Mouse (Mus musculus): ENCODE measurements at regions not wholly inside any gene's neighbourhood (a gene's known extent, or its start where the extent isn't known, plus 50 kb on each side); places are given as distances from the start of the nearest gene placed in this dataset.
"Not testable (repeated sequence)": the region's sequence is repeated elsewhere in the genome, so short reads cannot be mapped to it uniquely, and the experiment has no call there.

DNA sequence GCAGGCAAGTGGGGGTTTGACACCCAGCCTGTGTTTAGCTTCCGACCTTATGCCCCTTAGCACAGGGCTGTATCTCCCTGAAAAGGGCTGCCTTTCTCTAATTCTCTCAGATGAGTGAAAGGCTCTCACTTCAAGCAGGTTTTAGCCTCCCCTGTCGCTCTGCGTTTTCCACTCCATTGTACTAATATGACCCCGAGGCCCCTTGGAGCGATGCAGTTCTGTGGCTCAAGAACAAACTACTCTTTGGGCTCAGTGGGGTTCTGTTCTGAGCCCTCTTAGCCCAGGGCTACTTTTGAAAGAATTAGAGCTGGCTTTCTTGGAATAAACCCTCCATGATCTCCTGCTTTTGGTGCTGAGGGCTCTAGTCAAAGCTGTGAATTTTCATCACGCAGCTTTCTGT lies 53.4 kb upstream of the Castor2 start:
- Histone ChIP-seq H3K4me2 (replicated peaks; ENCODE audit: low read depth, low read length) (no peak overlapping the region), H3K27ac (ENCODE audit: low read length) (no peak overlapping the region), H3K27me3 (ENCODE audit: control insufficient read depth, insufficient read depth, low read length) (no peaks in the 10 kb centered on the region), H3K4me1 (ENCODE audit: control insufficient read depth, insufficient read depth, low read length) (no peaks in the 10 kb centered on the region), H3K4me3 (ENCODE audit: low read depth, low read length) (no peak overlapping the region), H3K9me3 (ENCODE audit: control insufficient read depth, low read depth, low read length) (no peaks in the 10 kb centered on the region), H3K36me3 (ENCODE audit: control insufficient read depth, insufficient read depth, low read length) (no peaks in the 10 kb centered on the region), H3K9ac (replicated peaks; ENCODE audit: low read depth, low read length) (no peak overlapping the region)
- WGBS, result 85% methylated on average over 6 of the region's 6 CpGs
- ATAC-seq (ENCODE audit: insufficient number of reproducible peaks, insufficient read depth, low FRiP score, low read depth), result no peak

DNA sequence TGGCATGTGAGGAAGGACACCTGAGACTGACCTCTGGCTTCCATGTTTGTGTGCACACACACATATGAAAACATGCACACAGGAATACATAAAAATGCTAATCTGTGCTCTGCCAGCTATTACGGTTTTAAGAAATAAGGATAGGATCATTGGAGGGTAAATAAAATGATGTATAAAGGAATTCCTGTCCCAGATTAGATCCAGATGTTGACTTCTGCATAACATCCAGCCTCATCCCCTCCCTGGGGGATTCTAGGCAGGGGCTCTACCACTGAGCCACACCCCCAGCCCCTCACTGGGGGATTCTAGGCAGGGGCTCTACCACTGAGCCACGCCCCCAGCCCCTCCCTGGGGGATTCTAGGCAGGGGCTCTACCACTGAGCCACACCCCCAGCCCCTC lies 56.6 kb upstream of the Castor2 start:
- H3K36me3 ChIP-seq (ENCODE audit: control insufficient read depth, insufficient read depth, low read length); H3K4me1 ChIP-seq (ENCODE audit: control insufficient read depth, insufficient read depth, low read length); H3K9me3 ChIP-seq (ENCODE audit: control insufficient read depth, low read depth, low read length); H3K9ac ChIP-seq (replicated peaks; ENCODE audit: low read depth, low read length); H3K4me2 ChIP-seq (replicated peaks; ENCODE audit: low read depth, low read length); ATAC-seq (ENCODE audit: insufficient number of reproducible peaks, insufficient read depth, low FRiP score, low read depth); H3K27me3 ChIP-seq (ENCODE audit: control insufficient read depth, insufficient read depth, low read length); H3K27ac ChIP-seq (ENCODE audit: low read length); H3K4me3 ChIP-seq (ENCODE audit: low read depth, low read length): not testable (repeated sequence)
- WGBS, result 46% methylated on average over 1 of the region's 2 CpGs

DNA sequence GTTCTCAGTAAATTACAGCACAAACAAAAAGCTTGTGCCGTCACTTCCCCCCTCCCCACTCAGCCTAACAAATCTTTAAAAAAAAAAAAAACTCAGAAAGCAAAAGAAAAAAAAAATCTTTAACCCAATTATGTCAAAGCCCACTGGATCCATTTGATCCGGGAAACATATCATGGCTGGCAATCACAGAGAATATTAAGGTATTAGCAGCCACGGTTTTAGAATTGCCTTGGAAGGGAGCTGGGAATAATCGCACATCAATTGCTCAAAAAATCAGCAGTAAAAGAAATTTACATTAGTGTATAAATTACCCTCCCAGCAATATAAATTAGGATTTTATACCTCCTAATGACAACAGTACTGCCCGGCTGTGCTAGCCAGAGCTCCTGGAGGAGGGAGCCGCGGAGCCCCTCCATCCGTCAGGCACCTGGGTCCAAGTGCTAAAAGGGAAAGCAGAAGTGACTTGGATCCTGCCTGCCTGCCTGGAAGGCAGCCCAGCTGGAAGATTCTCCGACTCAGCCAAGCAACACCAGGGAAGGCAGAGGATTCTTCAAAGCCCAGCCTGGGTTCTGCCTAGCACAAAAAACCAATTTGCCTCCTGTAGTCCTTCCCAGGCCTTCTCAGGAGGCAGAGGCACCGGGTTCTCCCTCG lies 72.1 kb upstream of the Castor2 start:
- no peaks in the 10 kb centered on the region for H3K27me3 ChIP-seq (ENCODE audit: control insufficient read depth, insufficient read depth, low read length)
- H3K4me1 ChIP-seq (ENCODE audit: control insufficient read depth, insufficient read depth, low read length), result no peaks in the 10 kb centered on the region
- H3K9me3 ChIP-seq (ENCODE audit: control insufficient read depth, low read depth, low read length), result no peaks in the 10 kb centered on the region
- H3K9ac ChIP-seq (replicated peaks; ENCODE audit: low read depth, low read length), result no peak overlapping the region
- no peak overlapping the region for H3K27ac ChIP-seq (ENCODE audit: low read length)
- WGBS, result 37% methylated on average over 11 of the region's 11 CpGs
- no peak overlapping the region for H3K4me3 ChIP-seq (ENCODE audit: low read depth, low read length)
- no peak for ATAC-seq (ENCODE audit: insufficient number of reproducible peaks, insufficient read depth, low FRiP score, low read depth)
- H3K4me2 ChIP-seq (replicated peaks; ENCODE audit: low read depth, low read length), result no peak overlapping the region
- no peaks in the 10 kb centered on the region for H3K36me3 ChIP-seq (ENCODE audit: control insufficient read depth, insufficient read depth, low read length)

DNA sequence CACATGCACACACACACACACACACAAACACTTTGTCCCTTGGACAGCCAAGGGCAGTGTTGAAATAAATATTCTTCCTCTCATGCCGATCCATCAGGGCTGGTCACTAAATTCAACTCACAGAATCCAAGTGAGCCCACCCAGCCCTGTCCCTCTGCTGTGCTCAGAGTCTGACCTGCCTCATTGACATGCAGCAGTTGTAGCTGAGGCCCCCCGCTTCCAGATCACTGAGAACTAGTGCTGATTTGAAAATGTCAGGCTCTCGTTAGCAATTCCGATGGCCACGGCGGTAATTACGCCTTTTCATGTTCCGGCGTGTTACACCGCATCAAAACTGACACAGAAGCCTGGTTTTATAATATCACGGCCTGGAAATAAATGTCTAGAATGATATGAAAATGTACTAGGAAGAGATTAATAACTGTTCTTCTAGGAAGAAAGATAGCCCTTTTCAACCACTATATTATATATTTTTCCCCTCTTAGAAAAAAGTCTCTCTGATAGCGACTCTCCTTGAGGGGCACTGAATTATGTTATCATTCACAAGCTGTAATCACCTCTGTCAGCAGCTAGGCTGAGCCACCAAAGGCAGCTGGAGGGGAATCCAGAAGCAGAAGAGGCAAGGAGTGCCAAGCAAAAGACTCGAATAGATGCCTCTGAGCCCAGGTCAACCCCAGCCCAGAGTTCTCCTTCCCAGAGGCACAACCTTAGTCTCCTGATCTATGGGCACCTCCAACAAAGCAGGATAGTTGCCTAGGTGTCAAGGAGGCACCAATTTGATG lies 79.7 kb upstream of the Castor2 start:
- H3K27ac ChIP-seq (ENCODE audit: low read length), result no peak overlapping the region
- H3K27me3 ChIP-seq (ENCODE audit: control insufficient read depth, insufficient read depth, low read length), result no peaks in the 10 kb centered on the region
- ATAC-seq (ENCODE audit: insufficient number of reproducible peaks, insufficient read depth, low FRiP score, low read depth), result no peak
- no peak overlapping the region for H3K9ac ChIP-seq (replicated peaks; ENCODE audit: low read depth, low read length)
- no peaks in the 10 kb centered on the region for H3K36me3 ChIP-seq (ENCODE audit: control insufficient read depth, insufficient read depth, low read length)
- peaks cover 2% of the 10 kb centered on the region; the same call in 1 of the 2 replicates for H3K4me1 ChIP-seq (ENCODE audit: control insufficient read depth, insufficient read depth, low read length)
- H3K4me3 ChIP-seq (ENCODE audit: low read depth, low read length), result no peak overlapping the region
- H3K9me3 ChIP-seq (ENCODE audit: control insufficient read depth, low read depth, low read length), result no peaks in the 10 kb centered on the region
- H3K4me2 ChIP-seq (replicated peaks; ENCODE audit: low read depth, low read length), result no peak overlapping the region
- WGBS, result 85% methylated on average over 13 of the region's 13 CpGs

DNA sequence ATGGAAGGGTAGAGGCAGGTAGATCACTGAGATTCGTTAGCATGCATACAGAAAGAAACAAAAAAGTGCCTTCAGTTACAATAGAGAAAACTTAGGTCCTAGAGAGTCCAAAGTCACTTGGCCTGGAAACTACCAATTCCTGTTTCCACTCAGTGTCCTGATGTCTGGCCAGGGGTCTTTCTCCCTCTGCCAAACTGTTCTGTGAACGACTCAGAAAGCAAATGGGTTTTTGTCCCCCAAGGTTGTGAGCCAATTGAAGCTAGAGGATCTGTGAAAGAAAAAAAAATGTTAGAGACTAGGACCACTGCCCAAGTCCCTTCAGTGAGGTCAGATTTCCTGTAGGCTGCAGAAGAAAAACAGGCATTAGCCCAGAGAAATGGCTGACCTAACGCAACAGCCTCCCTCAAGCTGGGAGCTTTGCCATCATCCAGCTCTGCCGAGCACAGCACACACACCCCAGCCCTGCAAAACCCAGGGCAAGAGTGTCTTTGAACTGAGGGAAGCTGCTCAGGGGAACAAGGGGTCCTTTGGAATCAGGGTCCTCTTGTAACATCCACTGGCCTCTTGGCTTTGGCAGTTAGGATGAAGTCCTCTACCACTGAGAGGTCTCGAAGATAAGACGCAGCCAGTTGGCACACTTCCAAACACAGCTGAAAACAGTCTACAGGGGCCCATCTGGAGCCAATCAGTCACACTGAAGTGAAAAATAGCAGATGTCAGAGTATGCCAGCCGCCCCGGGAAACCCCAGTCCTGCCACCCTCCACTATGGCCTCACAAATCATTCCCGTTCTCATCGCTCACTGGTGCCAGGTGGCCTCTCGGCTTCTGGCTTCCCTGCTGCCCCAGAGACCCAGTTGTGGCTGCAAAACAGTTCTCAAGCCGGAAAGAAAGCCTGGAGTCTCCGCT lies 85.0 kb upstream of the Castor2 start:
- H3K27me3 ChIP-seq (ENCODE audit: control insufficient read depth, insufficient read depth, low read length), result no peaks in the 10 kb centered on the region
- H3K4me1 ChIP-seq (ENCODE audit: control insufficient read depth, insufficient read depth, low read length), result peaks cover 6% of the 10 kb centered on the region; the same call in 1 of the 2 replicates
- H3K9me3 ChIP-seq (ENCODE audit: control insufficient read depth, low read depth, low read length), result no peaks in the 10 kb centered on the region
- H3K4me3 ChIP-seq (ENCODE audit: low read depth, low read length), result no peak overlapping the region
- H3K9ac ChIP-seq (replicated peaks; ENCODE audit: low read depth, low read length), result no peak overlapping the region
- peak overlapping the region; percentile 8; the same call in 1 of the 2 replicates for H3K27ac ChIP-seq (ENCODE audit: low read length)
- no peak overlapping the region for H3K4me2 ChIP-seq (replicated peaks; ENCODE audit: low read depth, low read length)
- ATAC-seq (ENCODE audit: insufficient number of reproducible peaks, insufficient read depth, low FRiP score, low read depth), result peak; percentile 78; the same call in 1 of the 2 replicates
- no peaks in the 10 kb centered on the region for H3K36me3 ChIP-seq (ENCODE audit: control insufficient read depth, insufficient read depth, low read length)
- 26% methylated on average over 13 of the region's 13 CpGs for WGBS

DNA sequence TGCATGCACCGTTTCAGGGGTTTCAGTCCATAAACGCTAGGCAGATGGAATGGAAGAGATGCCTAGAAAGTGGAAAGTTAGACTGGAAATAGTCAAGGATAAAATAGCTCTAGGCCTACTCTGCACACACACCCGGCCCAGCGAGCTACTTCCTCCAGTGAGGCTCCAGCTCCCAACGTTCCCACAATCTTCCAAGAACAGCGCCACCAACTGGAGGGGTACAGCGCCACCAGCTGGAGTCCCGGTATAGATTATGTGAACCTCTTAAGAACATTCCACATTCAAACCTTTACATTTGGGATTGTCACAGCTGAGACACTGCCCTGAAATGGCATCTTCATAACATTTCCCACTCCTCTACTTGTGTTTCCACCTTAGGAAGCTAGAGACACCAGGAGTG lies 86.3 kb upstream of the Castor2 start:
- Histone ChIP-seq H3K27me3 (ENCODE audit: control insufficient read depth, insufficient read depth, low read length) (no peaks in the 10 kb centered on the region), H3K4me2 (replicated peaks; ENCODE audit: low read depth, low read length) (no peak overlapping the region), H3K4me1 (ENCODE audit: control insufficient read depth, insufficient read depth, low read length) (peaks cover 6% of the 10 kb centered on the region; the same call in 1 of the 2 replicates), H3K36me3 (ENCODE audit: control insufficient read depth, insufficient read depth, low read length) (no peaks in the 10 kb centered on the region), H3K9ac (replicated peaks; ENCODE audit: low read depth, low read length) (no peak overlapping the region), H3K27ac (ENCODE audit: low read length) (no peak overlapping the region), H3K9me3 (ENCODE audit: control insufficient read depth, low read depth, low read length) (no peaks in the 10 kb centered on the region), H3K4me3 (ENCODE audit: low read depth, low read length) (no peak overlapping the region)
- ATAC-seq (ENCODE audit: insufficient number of reproducible peaks, insufficient read depth, low FRiP score, low read depth), result no peak
- WGBS, result 82% methylated on average over 8 of the region's 8 CpGs

DNA sequence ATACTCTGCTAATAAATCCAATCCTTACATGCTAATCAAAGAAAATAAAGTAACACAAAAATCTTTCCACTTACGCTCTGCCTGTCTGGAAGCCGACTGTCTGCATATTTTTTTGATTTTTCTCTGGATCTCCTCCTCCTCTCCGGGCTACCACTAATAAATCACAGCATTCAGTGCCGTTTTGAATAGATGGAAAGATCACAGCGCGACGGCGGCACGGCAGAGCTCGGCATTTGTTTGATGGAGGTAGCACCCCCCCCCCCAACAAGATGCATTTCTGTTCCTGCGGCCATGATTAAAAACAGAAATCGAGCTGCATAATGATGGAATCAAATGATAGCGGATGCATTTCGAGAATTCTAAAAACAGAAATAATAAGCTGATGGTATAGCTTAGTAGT lies 89.7 kb upstream of the Castor2 start:
- no peak overlapping the region for H3K27ac ChIP-seq (ENCODE audit: low read length)
- H3K9ac ChIP-seq (replicated peaks; ENCODE audit: low read depth, low read length), result no peak overlapping the region
- no peaks in the 10 kb centered on the region; the same call in 1 of the 2 replicates for H3K9me3 ChIP-seq (ENCODE audit: control insufficient read depth, low read depth, low read length)
- no peaks in the 10 kb centered on the region for H3K27me3 ChIP-seq (ENCODE audit: control insufficient read depth, insufficient read depth, low read length)
- no peak overlapping the region for H3K4me2 ChIP-seq (replicated peaks; ENCODE audit: low read depth, low read length)
- no peak for ATAC-seq (ENCODE audit: insufficient number of reproducible peaks, insufficient read depth, low FRiP score, low read depth)
- H3K36me3 ChIP-seq (ENCODE audit: control insufficient read depth, insufficient read depth, low read length), result no peaks in the 10 kb centered on the region
- 78% methylated on average over 14 of the region's 14 CpGs for WGBS
- H3K4me1 ChIP-seq (ENCODE audit: control insufficient read depth, insufficient read depth, low read length), result peaks cover 4% of the 10 kb centered on the region; the same call in 1 of the 2 replicates
- no peak overlapping the region for H3K4me3 ChIP-seq (ENCODE audit: low read depth, low read length)

DNA sequence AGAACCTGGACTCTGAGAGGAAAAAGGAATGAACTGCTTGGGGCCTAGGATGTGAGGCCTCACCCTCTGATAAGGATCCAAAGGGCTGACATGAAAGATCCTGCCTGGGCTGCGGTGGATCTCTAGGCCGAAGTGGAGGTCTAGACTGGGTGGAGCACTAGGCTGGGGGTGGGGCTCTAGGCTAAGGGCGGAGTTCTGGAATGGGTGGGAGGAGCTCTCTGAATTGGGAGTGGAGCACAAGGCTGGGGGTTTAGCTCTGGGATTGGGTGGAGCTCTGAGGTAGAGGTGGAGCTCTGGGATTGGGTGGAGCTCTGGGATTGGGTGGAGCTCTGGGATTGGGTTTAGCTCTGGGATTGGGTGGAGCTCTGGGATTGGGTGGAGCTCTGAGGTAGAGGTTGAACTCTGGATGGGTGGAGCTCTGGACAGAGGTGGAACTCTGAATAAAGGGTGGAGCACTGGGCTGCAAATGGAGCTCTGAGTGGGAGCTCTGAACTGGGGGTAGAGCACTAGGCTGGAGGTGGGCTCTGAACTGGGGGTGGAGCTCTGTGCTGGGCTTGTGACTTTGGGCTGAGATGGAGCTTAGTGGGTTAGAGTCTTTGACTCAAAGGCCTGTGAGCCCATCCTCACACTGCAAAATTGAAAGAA lies 92.3 kb upstream of the Castor2 start:
- no peak overlapping the region for H3K9ac ChIP-seq (replicated peaks; ENCODE audit: low read depth, low read length)
- H3K4me2 ChIP-seq (replicated peaks; ENCODE audit: low read depth, low read length), result no peak overlapping the region
- H3K9me3 ChIP-seq (ENCODE audit: control insufficient read depth, low read depth, low read length), result peaks cover 3% of the 10 kb centered on the region; the same call in 1 of the 2 replicates
- H3K27me3 ChIP-seq (ENCODE audit: control insufficient read depth, insufficient read depth, low read length), result no peaks in the 10 kb centered on the region
- peak; percentile 20; the same call in 1 of the 2 replicates for ATAC-seq (ENCODE audit: insufficient number of reproducible peaks, insufficient read depth, low FRiP score, low read depth)
- H3K4me3 ChIP-seq (ENCODE audit: low read depth, low read length), result no peak overlapping the region
- no peaks in the 10 kb centered on the region for H3K4me1 ChIP-seq (ENCODE audit: control insufficient read depth, insufficient read depth, low read length)
- no peak overlapping the region for H3K27ac ChIP-seq (ENCODE audit: low read length)
- H3K36me3 ChIP-seq (ENCODE audit: control insufficient read depth, insufficient read depth, low read length), result no peaks in the 10 kb centered on the region
- WGBS, result 11% methylated on average over 3 of the region's 3 CpGs
